Mouse (Mus musculus) natural killer cell, adult 2 months (primary cell): ENCODE results near the gene BC017158.

ENCODE experiments used
- DNase-seq, 2 experiments: peaks; one replicate each; pipeline ENCODE4 v3.0.0; 2022; ENCODE audit warnings: low spot score in 2 of 2

The BC017158 gene

GRCm38 (mm10) chr7:128256783-128257334 lies 41.1 kb downstream of the BC017158 start:
- DNase-seq, result no peak

- no peak for DNase-seq
Observed at GRCm38 (mm10) chr7:128255757-128256156, 42.2 kb downstream of the BC017158 start.

GRCm38 (mm10) chr7:128254978-128255377 lies 43.0 kb downstream of the BC017158 start:
- no peak for DNase-seq

- no peak for DNase-seq
Observed at GRCm38 (mm10) chr7:128252609-128253008, 45.4 kb downstream of the BC017158 start.

- DNase-seq, result no peak
Observed at GRCm38 (mm10) chr7:128251946-128252345, 46.0 kb downstream of the BC017158 start.

GRCm38 (mm10) chr7:128249998-128250397 lies 48.0 kb downstream of the BC017158 start:
- DNase-seq, result no peak

GRCm38 (mm10) chr7:128248081-128249042 lies 49.6 kb downstream of the BC017158 start:
- DNase-seq, result no peak

- peak; percentile 63 to 73 for DNase-seq
Observed at GRCm38 (mm10) chr7:128247443-128247842, 50.5 kb downstream of the BC017158 start.

GRCm38 (mm10) chr7:128246496-128247391 lies 51.2 kb downstream of the BC017158 start, which contains the start of gene Tgfb1i1:
TSS of gene Tgfb1i1 (plus strand) at chr7:128246812.
- no peak for DNase-seq

GRCm38 (mm10) chr7:128245547-128245946 lies 52.4 kb downstream of the BC017158 start:
- no peak for DNase-seq

- DNase-seq, result no peak
Observed at GRCm38 (mm10) chr7:128244410-128245025, 53.5 kb downstream of the BC017158 start.

GRCm38 (mm10) chr7:128243921-128244320 lies 54.0 kb downstream of the BC017158 start:
- no peak for DNase-seq

- no peak for DNase-seq
Observed at GRCm38 (mm10) chr7:128242331-128242730, 55.6 kb downstream of the BC017158 start.

GRCm38 (mm10) chr7:128240131-128240784 lies 57.7 kb downstream of the BC017158 start:
- DNase-seq, result no peak

- peak; percentile 35 to 52 for DNase-seq
Observed at GRCm38 (mm10) chr7:128238991-128239390, 59.0 kb downstream of the BC017158 start.

- DNase-seq, result peak; percentile 100
Observed at GRCm38 (mm10) chr7:128237927-128238778, 59.8 kb downstream of the BC017158 start, which contains the start of gene 9130023H24Rik. TSS of gene 9130023H24Rik (minus strand) at chr7:128238031.

GRCm38 (mm10) chr7:128237593-128237926 lies 60.4 kb downstream of the BC017158 start:
- no peak for DNase-seq

- peak; percentile 74 to 84 for DNase-seq
Observed at GRCm38 (mm10) chr7:128236856-128237592, 60.9 kb downstream of the BC017158 start, which contains the start of gene Armc5. TSS of gene Armc5 (plus strand) at chr7:128237342.

- peak; percentile 39 to 65 for DNase-seq
Observed at GRCm38 (mm10) chr7:128236426-128236825, 61.5 kb downstream of the BC017158 start.
